Mouse (Mus musculus): ENCODE results near the gene Srgap3.
A peak's percentile ranks its signal among the peaks of the same experiment; 100 is the strongest.
"Not testable (repeated sequence)": the region's sequence is repeated elsewhere in the genome, so short reads cannot be mapped to it uniquely, and the experiment has no call there.

The Srgap3 gene

DNA sequence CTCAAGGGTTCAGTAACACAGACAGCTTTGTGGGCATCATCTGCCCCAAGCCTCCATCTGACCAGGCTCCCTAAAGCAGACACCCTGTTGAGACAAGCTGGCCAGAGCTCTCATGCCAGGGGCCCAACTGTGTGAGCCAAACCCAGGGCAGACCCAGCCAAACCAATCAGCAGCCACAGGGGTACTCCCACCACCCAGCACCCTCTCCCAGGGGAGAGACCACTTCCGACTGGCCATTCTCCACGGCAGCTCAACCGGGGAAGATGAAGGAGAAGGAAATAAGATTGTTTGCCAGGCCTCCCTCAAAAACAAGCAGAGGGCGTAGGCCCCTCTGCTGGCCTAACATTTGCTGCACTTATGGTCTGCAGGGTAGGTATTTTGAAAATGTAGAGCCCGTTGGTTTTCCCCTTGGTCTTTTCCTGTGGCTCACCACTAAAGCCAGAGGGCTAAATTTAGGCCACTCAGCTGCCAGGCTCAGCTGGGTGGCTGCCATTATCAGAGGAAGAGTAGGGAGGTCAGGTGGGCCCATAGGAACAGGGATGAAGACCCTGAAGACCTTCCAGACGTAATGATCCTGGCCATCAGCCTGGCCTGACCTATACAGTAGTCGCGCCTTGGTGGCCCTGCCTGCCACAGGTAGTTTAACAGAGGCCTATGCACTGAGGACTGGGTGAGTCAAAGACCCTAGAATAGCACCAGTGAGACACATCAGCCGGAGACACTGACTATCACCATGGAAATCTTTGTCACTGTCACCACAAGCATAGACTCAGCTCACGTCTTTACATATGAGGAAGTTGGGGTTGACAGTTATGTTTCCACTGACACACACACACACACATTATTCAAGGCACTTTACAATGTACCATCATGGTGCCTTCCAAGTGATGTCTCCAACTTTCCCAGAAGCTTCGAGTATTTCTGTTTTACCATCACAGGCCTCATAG is 85.4 kb downstream of the Srgap3 start:
- no peak for DNase-seq (ENCODE audit: low spot score)

DNA sequence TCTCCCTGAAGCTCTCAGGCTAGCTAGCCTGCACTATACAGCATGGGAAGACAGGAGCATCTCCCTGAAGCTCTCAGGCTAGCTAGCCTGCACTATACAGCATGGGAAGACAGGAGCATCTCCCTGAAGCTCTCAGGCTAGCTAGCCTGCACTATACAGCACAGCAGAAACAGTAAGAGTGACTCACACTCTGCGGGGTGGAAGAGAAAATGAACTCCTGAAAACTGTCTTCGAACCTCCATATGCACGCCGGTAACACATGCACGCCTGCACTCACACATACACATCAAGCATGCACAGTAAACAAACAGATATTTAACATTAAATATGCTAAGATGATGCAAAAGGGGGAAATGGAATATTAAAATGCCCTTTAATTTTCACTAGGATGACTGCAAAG is 86.8 kb downstream of the Srgap3 start:
- DNase-seq (ENCODE audit: low spot score), result not testable (repeated sequence)

DNA sequence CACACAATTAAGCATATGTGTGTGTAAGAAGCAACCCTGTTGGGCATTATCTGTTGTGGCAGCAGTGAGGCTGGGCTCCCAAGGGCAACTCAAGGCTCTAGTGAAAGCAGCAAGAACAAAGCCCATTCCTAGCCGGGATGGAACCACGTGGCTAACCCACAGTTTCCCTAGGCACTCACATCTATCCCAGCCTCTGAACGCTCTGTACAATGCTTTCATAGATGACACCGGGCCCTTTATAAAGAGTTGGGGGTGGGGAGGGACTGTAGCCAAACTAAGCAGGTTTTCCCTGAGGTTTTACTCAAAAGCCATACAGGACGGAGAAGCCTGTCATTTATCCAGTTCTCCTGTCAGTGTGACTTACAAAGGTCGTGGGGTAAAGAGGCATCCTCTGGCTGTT is 90.0 kb downstream of the Srgap3 start:
- DNase-seq (ENCODE audit: low spot score), result no peak

DNA sequence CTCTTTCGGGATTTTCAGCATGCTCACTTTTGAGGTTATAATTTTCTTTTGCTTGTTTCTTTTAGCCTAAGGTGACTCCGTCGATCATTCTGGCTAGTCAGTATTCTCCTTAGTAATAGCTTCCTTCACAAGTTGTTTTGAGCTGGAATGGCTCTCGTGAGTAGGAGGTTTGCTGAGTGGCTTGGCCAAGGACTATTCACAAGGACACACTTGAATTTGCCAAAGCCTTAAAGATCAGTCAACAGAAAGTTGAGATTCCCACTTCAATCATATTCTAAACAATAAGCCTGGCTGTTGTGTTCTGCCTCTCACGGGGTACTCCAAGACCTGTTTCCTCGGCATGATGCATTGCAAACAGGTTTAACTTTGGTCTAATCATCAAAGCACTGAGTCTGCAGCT is 91.9 kb downstream of the Srgap3 start:
- no peak for DNase-seq (ENCODE audit: low spot score)

DNA sequence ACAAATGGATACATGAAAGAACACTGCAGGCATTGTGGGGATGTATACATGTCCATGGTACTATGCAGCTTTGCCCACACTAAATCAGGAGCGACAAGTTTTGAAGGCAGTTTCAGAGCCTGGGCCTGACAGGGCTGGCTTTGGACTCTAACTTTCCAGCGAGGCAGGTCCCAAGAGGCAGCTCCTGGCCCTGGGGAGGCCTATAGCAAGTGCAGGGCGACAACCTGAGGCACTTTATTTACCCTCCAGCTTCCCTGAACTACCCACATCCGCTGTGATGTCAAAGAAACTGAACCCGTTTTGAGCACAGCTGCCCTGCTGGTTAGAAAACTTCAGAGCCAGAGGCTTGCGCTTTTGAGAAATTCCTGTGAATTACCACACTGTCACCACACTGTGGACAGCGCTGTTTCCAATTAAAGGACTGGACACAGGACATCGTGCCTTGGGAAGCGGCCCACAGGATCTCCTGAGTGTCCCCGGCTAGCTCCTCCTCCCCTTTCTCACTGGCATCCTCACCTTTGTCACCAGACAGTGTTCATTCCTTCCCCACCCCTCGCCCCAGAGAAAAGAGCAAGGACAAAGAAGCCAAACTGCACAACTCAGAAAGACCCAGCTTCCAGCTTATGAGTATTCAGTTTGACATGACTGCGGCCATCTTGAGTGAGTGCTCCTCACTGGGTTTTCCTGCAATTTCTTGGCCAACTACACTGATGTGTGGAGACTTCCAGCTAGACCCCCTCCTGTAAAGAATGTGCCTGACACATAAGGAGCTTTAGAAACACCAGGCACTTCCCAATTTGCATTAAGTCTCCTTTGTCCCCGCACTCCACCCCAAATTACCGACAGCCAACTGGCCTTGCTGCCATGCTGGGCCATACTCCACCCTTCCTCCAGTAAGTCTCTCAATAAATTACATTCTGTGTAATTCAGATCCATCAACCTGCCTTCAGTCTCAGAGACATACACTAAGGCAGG is 94.5 kb downstream of the Srgap3 start:
- DNase-seq (ENCODE audit: low spot score), result no peak

DNA sequence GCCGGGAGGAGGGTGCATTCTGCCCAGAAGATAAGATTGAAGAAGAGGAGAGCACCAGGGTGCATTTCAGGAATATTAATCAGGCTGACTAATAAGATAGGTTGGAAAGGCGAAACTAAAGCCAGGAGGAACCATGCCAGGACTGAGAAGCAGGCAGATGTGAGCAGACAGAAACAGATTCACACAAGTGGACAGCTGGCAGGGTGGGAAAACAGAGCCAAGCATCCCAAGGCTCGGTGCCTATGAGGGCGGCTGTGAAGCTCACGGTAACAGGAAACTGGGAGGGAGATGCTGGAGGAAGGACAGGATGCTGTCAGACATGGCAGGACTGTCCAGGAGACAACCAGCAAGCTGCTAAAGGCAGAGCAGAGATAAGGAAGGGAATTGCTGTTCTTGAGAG is 96.3 kb downstream of the Srgap3 start:
- no peak for DNase-seq (ENCODE audit: low spot score)

DNA sequence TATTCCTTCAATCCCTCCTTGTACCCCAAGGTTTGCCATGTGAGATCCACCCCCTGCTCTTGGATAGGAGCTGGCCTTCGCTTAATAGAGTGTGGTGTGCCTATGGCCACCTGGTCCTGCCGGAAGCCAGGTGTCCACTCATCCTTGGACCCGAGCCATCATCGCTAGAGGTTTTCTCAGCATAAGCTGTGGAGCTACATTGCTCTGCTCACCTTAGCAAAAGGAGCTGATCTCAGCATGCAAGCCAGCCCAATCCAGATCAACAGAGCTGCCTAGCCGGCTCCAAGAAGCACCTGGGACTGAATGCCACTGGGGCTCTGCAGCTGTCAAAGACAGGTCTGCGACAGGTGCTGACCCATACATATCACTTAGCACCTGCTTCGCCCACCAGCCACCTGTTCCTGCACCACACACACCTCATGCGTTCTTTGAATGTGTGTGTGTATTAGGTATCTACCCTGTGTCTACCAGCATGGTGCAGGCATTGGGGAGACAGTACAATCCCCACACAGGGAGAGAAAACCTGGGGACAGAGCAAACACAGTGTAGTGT is 98.4 kb downstream of the Srgap3 start:
- DNase-seq (ENCODE audit: low spot score), result no peak

DNA sequence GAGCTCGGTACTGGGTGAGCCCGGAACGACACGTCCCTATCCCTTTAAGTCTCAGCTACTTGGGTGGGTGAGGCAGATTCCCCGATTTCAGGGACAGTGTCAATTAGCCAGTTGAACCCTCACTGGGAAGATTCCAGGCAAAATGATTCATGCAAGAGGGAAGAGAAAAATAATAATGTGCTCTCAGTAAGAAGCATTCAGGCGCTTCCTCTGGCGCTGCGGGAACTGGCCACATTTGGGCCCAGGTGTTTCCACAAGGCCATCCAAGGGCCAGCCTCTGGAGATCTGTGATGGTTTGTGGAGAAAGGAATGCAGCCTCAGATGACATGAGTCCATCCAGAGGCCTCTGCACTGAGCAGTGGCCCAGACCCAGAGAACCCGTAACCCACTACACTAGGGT is 100.2 kb downstream of the Srgap3 start:
- DNase-seq (ENCODE audit: low spot score), result no peak

DNA sequence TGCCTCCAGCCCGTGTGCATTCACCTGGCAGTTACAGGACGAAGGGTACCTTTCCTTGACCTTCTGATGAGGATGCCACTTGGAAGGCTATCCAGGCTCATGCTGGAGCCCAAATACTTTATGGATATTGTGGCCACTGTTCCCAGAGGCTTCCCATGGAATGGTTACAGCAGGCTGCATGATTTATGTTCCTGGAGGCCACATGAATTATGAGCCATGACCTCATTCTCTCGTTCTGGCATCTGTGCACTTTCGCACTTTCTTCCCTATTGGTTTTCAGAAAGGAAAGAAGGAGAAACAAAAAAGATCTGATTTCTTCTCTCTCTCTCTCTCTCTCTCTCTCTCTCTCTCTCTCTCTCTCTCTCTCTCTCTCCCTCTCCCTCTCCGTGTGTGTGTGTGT is 104.6 kb downstream of the Srgap3 start:
- DNase-seq (ENCODE audit: low spot score), result no peak

DNA sequence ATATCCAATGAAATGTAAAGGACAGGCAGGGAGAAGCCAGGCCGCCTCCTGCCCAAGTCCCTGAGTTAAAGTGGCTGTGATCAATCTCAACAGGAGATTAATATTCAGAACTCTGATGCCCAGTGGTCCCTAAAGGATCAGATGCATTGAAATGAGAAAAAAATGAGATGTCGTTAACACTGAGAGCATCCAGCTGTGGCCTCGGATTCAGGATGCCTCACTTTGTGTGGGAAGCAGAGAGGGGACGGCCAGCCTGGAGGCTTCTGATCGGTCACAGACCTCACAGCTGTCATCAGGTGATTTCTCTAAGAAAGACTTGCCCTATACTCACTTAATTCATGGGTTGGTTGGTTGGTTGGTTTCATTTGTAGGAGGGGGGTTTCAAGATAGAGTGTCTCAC is 106.7 kb downstream of the Srgap3 start:
- DNase-seq (ENCODE audit: low spot score), result no peak

DNA sequence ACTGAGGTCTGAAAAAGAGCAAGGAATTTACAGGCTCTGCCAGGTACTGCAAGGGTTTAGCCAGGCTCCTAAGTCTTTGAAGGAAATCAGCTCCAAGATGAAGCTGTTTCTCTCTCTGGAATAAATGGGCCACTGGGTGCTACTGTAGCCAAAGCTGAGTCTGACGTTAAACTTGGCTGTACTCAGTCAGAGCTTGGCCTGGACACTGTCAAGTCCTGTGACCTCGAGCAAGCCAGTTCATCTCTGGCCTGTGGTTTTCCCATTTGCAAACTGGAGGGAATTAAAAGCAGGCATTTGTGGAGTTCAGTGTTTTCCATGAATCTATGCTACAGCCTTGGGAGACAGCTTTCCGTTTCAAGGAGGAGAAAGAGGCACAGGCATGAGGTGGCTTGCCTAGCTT is 107.7 kb downstream of the Srgap3 start:
- DNase-seq (ENCODE audit: low spot score), result no peak

DNA sequence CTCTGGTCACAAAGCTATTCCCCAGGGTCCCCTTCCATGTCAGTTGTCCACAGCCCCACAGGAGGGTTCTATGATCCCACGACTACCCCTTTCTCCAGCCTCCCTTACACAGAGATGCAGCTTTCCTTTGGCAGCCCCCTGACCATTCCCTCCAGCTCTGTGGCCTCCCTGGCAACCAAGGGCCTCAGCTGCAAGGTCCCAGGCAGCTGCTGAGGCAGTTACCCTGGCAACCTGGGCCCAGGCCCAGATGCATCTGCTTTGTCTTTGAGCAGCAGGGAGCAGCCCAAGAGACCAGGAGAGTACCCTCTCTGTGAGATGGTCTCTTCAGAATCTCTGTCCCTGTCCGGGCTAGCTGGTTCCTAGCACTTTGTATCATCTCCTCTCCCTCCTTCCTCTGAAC is 108.2 kb downstream of the Srgap3 start:
- DNase-seq (ENCODE audit: low spot score), result no peak

DNA sequence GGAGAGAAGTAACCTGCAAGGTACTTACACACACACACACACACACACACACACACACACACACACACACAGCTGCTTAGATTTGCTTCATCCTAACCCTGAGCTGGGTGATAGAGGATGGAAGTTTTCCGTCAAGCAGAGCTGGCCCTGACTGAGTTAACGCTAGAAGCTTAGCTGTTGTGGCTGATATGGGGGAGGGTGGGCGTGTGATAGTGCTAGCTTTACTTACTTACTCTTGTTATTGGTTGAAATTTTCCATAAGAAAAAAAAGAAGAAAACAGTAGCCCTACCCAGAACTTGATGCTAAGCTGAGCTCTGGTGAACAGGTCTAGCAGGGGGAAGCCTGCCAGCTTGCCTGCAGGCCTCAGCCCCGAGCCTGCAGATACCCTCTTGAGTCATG is 110.4 kb downstream of the Srgap3 start:
- DNase-seq (ENCODE audit: low spot score), result no peak

DNA sequence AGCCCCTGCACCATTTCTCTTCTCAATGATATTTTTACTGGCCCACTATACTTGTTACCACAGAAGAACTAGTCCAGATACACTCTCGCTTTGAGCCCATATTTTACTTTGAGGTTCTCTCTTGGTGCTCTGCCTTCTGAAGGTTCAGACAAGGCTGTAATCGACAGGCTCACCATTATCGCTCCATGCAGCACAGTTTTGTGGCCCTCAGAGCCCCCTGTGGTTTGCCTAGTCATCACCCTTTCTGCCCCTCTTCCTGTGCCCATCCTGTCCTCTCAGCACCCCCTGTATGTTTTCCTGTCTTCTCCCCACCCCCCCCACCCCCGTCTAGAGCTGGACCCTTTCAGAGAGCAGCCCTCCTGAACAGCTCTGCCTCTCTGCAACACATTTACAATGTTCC is 111.7 kb downstream of the Srgap3 start:
- DNase-seq (ENCODE audit: low spot score), result no peak

DNA sequence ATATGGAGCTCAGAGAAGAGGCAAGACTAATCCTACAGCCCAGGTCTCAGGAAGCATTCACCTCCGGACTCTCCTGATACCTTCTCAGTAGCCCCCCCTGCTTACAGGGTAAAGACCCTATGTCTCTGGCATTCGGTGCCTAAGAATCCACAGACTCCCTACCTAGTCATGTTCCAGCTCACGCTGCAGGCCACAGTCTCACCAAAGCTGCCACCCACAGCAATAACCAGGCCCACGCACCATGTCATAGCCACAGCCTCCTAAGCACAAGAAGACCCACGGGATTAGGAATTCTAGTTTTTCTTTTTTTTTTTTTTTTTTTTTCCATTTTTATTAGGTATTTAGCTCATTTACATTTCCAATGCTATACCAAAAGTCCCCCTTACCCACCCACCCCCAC is 112.6 kb downstream of the Srgap3 start:
- DNase-seq (ENCODE audit: low spot score), result no peak

DNA sequence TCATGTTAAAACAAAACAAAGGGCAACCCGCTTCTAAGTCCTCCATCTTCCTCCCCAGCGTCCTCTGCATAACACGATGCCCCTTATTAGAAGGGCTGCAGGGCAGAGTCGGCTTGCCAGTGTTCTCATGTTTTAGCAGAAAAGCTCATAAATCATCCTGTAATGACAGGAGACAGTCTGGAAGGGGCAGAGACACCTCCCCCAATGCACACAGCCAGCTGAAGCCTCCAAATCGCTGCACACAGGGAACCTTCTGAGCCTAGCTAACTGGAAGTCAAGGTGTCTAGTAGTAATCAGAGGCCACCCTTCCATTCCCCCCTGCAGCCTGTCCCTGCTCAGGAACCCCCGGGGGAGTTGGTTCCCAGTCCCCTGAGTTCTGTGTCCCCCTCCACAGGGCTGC is 113.3 kb downstream of the Srgap3 start:
- no peak for DNase-seq (ENCODE audit: low spot score)

DNA sequence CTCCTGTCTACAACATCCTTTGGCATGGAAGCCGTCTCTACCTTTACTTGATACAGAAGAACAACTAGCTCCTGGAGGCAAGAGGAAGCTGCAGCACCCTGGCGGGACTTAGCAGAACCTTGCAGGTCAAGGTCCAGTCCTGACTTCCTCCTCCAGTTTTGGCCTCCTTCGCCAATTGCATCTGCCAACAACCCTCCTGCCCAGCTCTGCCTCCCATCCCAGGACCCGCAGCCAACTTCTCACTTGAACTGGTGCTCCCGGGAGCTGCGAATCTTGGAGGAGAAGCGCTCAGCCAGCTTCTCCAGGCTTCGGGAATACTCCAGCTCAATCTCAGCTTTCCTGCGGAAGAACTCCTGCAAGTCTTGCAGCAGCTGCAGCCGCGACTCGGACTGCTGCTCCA is 117.9 kb downstream of the Srgap3 start:
- DNase-seq (ENCODE audit: low spot score), result no peak

DNA sequence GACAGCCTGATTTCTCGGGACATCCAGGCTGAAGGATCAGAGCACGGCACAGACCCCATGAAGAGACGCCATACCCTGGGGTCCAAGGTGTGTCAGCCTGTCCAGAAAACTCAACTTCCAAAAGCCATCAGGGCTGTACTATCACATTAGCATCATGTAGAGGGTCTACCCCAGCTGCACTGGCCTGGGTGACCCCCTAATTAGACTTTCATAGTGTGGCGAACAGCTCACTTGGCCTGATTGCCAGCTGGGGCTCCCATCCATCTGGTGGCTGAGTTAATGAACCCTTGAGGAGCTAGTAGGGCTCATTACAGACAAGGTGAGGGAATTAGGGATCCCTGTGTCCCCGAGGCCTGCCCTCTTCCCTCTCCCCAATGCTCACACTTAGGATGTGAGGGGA is 118.6 kb downstream of the Srgap3 start:
- DNase-seq (ENCODE audit: low spot score), result no peak

DNA sequence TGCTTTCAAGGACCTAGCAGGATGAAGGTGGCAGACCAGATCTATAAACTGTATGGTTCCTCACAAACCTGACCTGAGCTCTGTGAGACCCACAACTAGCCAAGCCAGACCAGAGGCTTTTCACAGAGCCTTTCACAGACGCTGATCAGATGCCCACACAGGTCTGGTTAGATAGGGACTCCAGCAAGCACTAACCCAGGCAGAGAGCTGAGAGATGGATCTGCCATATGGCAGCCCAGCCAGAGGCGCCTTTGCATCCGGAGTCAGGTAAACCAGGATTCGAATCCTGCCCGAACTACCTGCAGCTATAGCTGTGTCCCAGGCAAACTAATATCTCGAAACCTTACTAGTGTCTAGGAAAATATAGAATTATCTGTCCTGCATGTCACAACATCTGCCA is 121.4 kb downstream of the Srgap3 start:
- no peak for DNase-seq (ENCODE audit: low spot score)

DNA sequence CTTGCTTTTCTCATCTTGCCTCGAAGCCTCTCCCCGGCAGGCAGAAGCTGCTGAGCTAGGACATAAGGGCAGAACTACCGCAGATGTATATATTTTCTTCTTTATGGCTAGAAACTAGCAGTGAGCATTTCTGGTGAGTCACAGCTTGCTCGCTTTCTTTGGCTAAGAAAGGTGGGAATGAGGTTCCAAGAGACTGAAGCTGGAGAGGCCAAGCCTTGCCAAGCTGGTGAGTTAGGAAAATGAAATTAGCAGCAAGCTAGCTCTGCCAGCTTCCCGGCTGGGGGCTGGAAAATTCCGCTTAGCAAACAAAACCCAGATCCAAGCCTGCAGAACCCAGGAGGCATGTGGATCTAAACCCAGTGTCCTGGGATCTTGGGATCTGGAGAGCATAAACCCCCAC is 124.0 kb downstream of the Srgap3 start:
- peak; percentile 72 for DNase-seq (ENCODE audit: low spot score)

DNA sequence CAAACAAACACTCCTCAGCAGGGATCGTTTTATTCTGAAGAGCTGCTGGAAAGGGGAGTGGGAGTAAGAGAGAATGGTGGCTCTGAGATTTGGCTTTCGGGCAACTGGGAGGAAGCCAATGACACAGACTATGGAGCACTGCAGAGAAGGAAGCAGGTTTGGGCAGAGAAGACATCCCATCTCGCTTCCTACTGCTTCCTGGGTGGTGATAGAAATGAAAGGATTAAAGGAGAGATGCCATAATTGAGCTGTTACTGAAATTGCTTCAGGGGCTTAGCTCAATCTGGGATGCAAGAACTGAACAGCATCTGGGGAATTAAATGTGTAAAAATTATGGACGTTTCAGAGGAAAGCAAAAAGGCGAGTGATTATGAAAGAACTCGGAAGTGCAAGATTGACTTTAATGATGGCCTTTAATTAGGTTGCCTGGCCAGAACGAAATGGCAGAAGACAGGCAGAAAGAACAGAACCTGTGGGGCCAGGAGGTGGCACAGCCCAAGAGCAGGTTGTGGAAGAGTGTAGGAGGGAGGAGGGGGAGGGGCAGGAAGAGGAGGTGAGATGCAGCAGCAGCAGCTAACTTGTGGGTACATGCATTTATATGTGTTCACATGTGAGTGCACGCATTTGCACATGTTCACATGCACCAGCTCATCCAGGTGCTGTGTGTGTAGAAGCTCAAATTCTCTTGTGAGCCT is 126.6 kb downstream of the Srgap3 start:
- no peak for DNase-seq (ENCODE audit: low spot score)

DNA sequence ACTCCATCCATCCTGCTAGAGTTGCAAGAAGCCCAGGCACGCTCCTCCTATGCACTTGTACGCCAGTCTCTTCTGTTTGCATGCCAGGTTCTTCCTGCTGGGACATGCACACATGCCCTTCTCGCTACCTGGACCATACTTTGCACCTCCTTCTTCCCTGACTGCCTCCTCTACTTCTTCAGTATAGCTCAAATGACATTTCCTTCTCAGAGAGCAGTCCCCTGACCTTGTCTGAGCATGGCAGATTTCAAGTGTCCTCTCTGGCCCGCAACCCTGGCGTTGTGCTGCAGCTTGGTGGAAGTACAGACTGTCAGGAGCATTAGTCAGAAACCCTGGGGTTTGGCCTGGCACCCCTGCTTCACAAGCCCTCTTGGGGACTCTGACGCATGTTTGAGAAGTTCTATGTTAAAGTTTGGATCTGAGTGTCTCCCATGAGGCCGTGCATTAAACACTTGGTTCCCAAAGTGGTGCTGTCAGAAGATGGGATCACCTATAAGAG is 128.6 kb downstream of the Srgap3 start:
- DNase-seq (ENCODE audit: low spot score), result no peak
